Mouse (Mus musculus) retina, postnatal 1 day (tissue): Measurements from ENCODE around the gene Pnmt.
"Not testable (repeated sequence)": the region's sequence is repeated elsewhere in the genome, so short reads cannot be mapped to it uniquely, and the experiment has no call there.

Source experiments
- DNase-seq: peaks from one replicate; pipeline ENCODE4 v3.0.0-alpha.2; 2012

Gene Pnmt

GRCm38 (mm10) chr11:98358161-98359083 is 27.8 kb upstream of the Pnmt start, which contains the start of gene Stard3:
Gene Stard3 (plus strand): TSS chr11:98358368.
- DNase-seq: peak; percentile 95

GRCm38 (mm10) chr11:98360866-98361521 is 25.3 kb upstream of the Pnmt start:
- no peak for DNase-seq

- DNase-seq: no peak
These were observed 22.4 kb upstream of the Pnmt start for GRCm38 (mm10) chr11:98363817-98364216.

GRCm38 (mm10) chr11:98364410-98364809 is 21.8 kb upstream of the Pnmt start:
- DNase-seq: no peak

GRCm38 (mm10) chr11:98366290-98366689 is 20.0 kb upstream of the Pnmt start:
- DNase-seq: no peak

GRCm38 (mm10) chr11:98367171-98367862 is 18.9 kb upstream of the Pnmt start:
- no peak for DNase-seq

GRCm38 (mm10) chr11:98367863-98368186 is 18.4 kb upstream of the Pnmt start:
- DNase-seq: no peak

- no peak for DNase-seq
These were observed 16.9 kb upstream of the Pnmt start for GRCm38 (mm10) chr11:98369337-98369736.

GRCm38 (mm10) chr11:98370588-98370987 is 15.7 kb upstream of the Pnmt start:
- no peak for DNase-seq

- DNase-seq: peak; percentile 86
These were observed 14.6 kb upstream of the Pnmt start for GRCm38 (mm10) chr11:98371556-98372240.

- peak; percentile 82 for DNase-seq
These were observed 13.8 kb upstream of the Pnmt start for GRCm38 (mm10) chr11:98372406-98372805.

GRCm38 (mm10) chr11:98373244-98373643 is 13.0 kb upstream of the Pnmt start:
- DNase-seq: no peak

GRCm38 (mm10) chr11:98374266-98374665 is 12.0 kb upstream of the Pnmt start:
- no peak for DNase-seq

- DNase-seq: no peak
These were observed 9.5 kb upstream of the Pnmt start for GRCm38 (mm10) chr11:98376756-98377155.

- no peak for DNase-seq
These were observed 8.5 kb upstream of the Pnmt start for GRCm38 (mm10) chr11:98377787-98378186.

GRCm38 (mm10) chr11:98379379-98379778 is 6.9 kb upstream of the Pnmt start:
- no peak for DNase-seq

- no peak for DNase-seq
These were observed 6.1 kb upstream of the Pnmt start for GRCm38 (mm10) chr11:98380106-98380505.

GRCm38 (mm10) chr11:98381651-98382050 is 4.6 kb upstream of the Pnmt start:
- no peak for DNase-seq

GRCm38 (mm10) chr11:98382405-98382804 is 3.8 kb upstream of the Pnmt start:
- DNase-seq: not testable (repeated sequence)

- no peak for DNase-seq
These were observed 2.8 kb upstream of the Pnmt start, which contains the start of gene Tcap for GRCm38 (mm10) chr11:98383261-98384030. Gene Tcap (plus strand): TSS chr11:98383811.

- DNase-seq: no peak
These were observed 2.0 kb upstream of the Pnmt start for GRCm38 (mm10) chr11:98384216-98384615.
